ENCODE assay signal across 9 mouse cellular contexts in genomic region chr16:33705258-33705657, GRCm38 (mm10). TPM values are rescaled to one million over a fixed set of nuclear protein-coding genes. Genes with fewer than 3 reads are reported as not detected.
DNase-seq lines count a peak whose midpoint lies in the region; ATAC-seq and TF ChIP-seq lines count a peak whose summit lies in the region.
"Had no signal": no experiment of that assay in that cellular context is flagged by ENCODE, and none has a peak within 500 bp of the region (broad histone marks: within the 10 kb centered on the region; RNA-seq: fewer than 3 reads in every experiment).

No protein-coding gene starts in this region.

- H3K9me3 ChIP-seq in forebrain, postnatal 0 days (ENCODE audit: low read length) = no peaks in the 10 kb centered on the region
- H3K9me3 ChIP-seq in forebrain, embryonic 16.5 days (ENCODE audit: control insufficient read depth, low read length) = no peaks in the 10 kb centered on the region
- no peaks in the 10 kb centered on the region for H3K9me3 ChIP-seq in liver, embryonic 11.5 days (ENCODE audit: control insufficient read depth, low read length)

- 0 out of 2 replicates have a peak, but pooled peaks cover 4% of the 10 kb centered on the region for H3K36me3 ChIP-seq in forebrain, postnatal 0 days (ENCODE audit: insufficient read depth)
- no peaks in the 10 kb centered on the region for H3K36me3 ChIP-seq in forebrain, embryonic 16.5 days (ENCODE audit: control insufficient read depth, insufficient read depth)
- H3K36me3 ChIP-seq in liver, embryonic 11.5 days (ENCODE audit: control insufficient read depth, insufficient read depth, low read length) = no peaks in the 10 kb centered on the region; the same call in 1 of the 2 replicates

- no peak for ATAC-seq in forebrain, postnatal 0 days
- ATAC-seq in forebrain, embryonic 16.5 days = no peak
- no peak for ATAC-seq in liver, embryonic 11.5 days (replicated peaks; ENCODE audit: low FRiP score)

- no peak for DNase-seq in forebrain, postnatal 0 days
- peak; percentile 48 to 50 for DNase-seq in spleen, postnatal 36 days (ENCODE audit: low spot score in 2 of 2)
- no peak for DNase-seq in spleen, postnatal 4 days (ENCODE audit: low spot score in 2 of 2)
- DNase-seq in heart, postnatal 4 days = peak; percentile 64
- DNase-seq in liver, embryonic 11.5 days (ENCODE audit: low spot score) = no peak
- no peak for DNase-seq in frontal cortex, adult 2 months (ENCODE audit: extremely low spot score in 1 of 2, low spot score in 1 of 2)
- no peak for DNase-seq in left cerebral cortex, adult 11 months (ENCODE audit: low spot score)
- DNase-seq: left cerebral cortex, postnatal 4 days had no signal

- WGBS in forebrain, postnatal 0 days = 40% methylated on average over 6 of the region's 6 CpGs
- WGBS in forebrain, embryonic 16.5 days = 32% methylated on average over 6 of the region's 6 CpGs
- 14% methylated on average over 6 of the region's 6 CpGs for WGBS in liver, embryonic 11.5 days

- no peak overlapping the region for H3K4me3 ChIP-seq in forebrain, postnatal 0 days (ENCODE audit: low read depth, low read length)
- no peak overlapping the region for H3K4me3 ChIP-seq in forebrain, embryonic 16.5 days (replicated peaks; ENCODE audit: low read length)
- no peak overlapping the region for H3K4me3 ChIP-seq in liver, embryonic 11.5 days (ENCODE audit: low read depth, low read length)

- H3K4me1 ChIP-seq in forebrain, postnatal 0 days (ENCODE audit: insufficient read depth) = no peaks in the 10 kb centered on the region
- H3K4me1 ChIP-seq in forebrain, embryonic 16.5 days (replicated peaks; ENCODE audit: control insufficient read depth, insufficient read depth, low read length) = peaks cover 27% of the 10 kb centered on the region
- H3K4me1 ChIP-seq in liver, embryonic 11.5 days (replicated peaks; ENCODE audit: control insufficient read depth, insufficient read depth, low read length) = peaks cover 9% of the 10 kb centered on the region

- H3K27me3 ChIP-seq in forebrain, postnatal 0 days (ENCODE audit: insufficient read depth, low read length) = no peaks in the 10 kb centered on the region
- H3K27me3 ChIP-seq in forebrain, embryonic 16.5 days (replicated peaks; ENCODE audit: control insufficient read depth, insufficient read depth, low read length) = no peaks in the 10 kb centered on the region
- H3K27me3 ChIP-seq in liver, embryonic 11.5 days (replicated peaks; ENCODE audit: control insufficient read depth, insufficient read depth, low read length) = no peaks in the 10 kb centered on the region

- no peak overlapping the region for H3K4me2 ChIP-seq in forebrain, postnatal 0 days (ENCODE audit: low read depth)
- no peak overlapping the region for H3K4me2 ChIP-seq in forebrain, embryonic 16.5 days (ENCODE audit: low read length)
- H3K4me2 ChIP-seq in liver, embryonic 11.5 days = peak overlapping the region; percentile 2; the same call in 1 of the 2 replicates

- 0 out of 2 replicates have a peak overlapping the region, but pooled peaks have one; percentile 5 for H3K27ac ChIP-seq in forebrain, postnatal 0 days (ENCODE audit: low read depth, low read length)
- H3K27ac ChIP-seq in forebrain, embryonic 16.5 days (ENCODE audit: low read length) = no peak overlapping the region
- H3K27ac ChIP-seq in liver, embryonic 11.5 days (ENCODE audit: low read depth, low read length) = no peak overlapping the region

- no peak for TF ChIP-seq CTCF in forebrain, postnatal 0 days (IDR thresholded peaks at IDR 0.05; ENCODE audit: low read depth)

- H3K9ac ChIP-seq in forebrain, postnatal 0 days = no peak overlapping the region
- H3K9ac ChIP-seq in forebrain, embryonic 16.5 days (replicated peaks; ENCODE audit: low read depth, low read length) = no peak overlapping the region
- no peak overlapping the region for H3K9ac ChIP-seq in liver, embryonic 11.5 days (ENCODE audit: low read depth, low read length)

RNA-seq across cellular contexts. Expression of gene Heg1, which starts 21.1 kb away (rescaled TPM):
- total RNA-seq in forebrain, postnatal 0 days (2014; rRNA removed) = 16.2 and 19.9 TPM in 2 replicates
- polyA plus RNA-seq in forebrain, postnatal 0 days (2015; fragmentation: Nextera tagmentation; extraction: Ambion mirVana) = 6.2 and 8.0 TPM in 2 replicates
- polyA plus RNA-seq in forebrain, embryonic 16.5 days (2015; fragmentation: Nextera tagmentation; extraction: Ambion mirVana) = 18.6 and 19.7 TPM in 2 replicates
- total RNA-seq in heart, postnatal 4 days (2021) = 100 to 1,000 TPM; 226 to 240 TPM
- 14.6 and 17.7 TPM in 2 replicates for polyA plus RNA-seq in liver, embryonic 11.5 days (2014; fragmentation: Nextera tagmentation; extraction: Ambion mirVana)
- polyA plus RNA-seq in frontal cortex, adult 2 months (2012; rRNA removed) = 16.0 and 16.1 TPM in 2 replicates

Comparison
In these comparisons a context has a peak if more than half of its experiments do, and no peak if none do; other contexts are left out.
1. DNase-seq: peak in spleen, postnatal 36 days (2 of 2) and heart, postnatal 4 days (single experiment); none in forebrain, postnatal 0 days (single experiment), spleen, postnatal 4 days (0 of 2), liver, embryonic 11.5 days (single experiment), frontal cortex, adult 2 months (0 of 2) and left cerebral cortex, adult 11 months (single experiment).